Mouse (Mus musculus) layer of hippocampus, adult 11-12 months (tissue): ENCODE measurements around the gene Mkln1.
"Not testable (repeated sequence)": the region's sequence is repeated elsewhere in the genome, so short reads cannot be mapped to it uniquely, and the experiment has no call there.

ENCODE experiments used
- DNase-seq: peaks from one replicate; pipeline ENCODE4 v3.0.0; 2022; ENCODE audit warnings: low spot score

Gene Mkln1

GRCm38 (mm10) chr6:31550876-31551532, 152.5 kb downstream of the Mkln1 start:
- no peak for DNase-seq

DNA sequence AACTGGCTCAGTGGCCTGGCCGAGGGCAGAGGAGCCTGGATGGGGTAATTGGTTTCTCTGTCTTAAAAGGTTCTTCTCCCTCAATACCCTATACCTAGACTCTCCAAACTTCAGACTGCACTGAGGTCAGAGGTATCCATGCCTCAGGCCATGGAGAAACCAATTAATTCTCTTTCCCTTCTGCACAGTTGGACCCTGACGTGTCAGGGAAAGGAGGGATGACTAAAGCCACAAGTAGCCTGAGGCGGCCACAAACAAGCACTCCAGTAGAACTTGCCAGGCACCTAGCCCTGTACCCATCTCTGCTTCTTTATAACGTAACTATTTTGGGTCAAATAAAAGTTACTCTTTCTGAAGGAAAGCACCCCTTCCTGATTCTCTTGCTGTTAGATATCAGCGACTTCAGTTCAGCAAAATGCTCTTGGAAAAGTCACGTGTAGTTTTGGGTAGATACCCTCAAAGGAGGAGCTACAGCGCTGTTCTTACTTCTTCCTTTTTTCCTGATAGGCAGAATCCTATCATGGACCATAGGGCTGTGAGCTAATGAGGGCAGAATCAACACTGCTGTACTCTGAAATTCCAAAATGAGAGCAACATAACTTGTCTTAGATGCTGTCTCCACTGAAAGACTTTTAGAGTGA, 158.0 kb downstream of the Mkln1 start:
- no peak for DNase-seq

- DNase-seq: no peak
Observed at GRCm38 (mm10) chr6:31560138-31560959, 161.8 kb downstream of the Mkln1 start.

- not testable (repeated sequence) for DNase-seq
Observed at GRCm38 (mm10) chr6:31561948-31562347, 163.4 kb downstream of the Mkln1 start.

DNA sequence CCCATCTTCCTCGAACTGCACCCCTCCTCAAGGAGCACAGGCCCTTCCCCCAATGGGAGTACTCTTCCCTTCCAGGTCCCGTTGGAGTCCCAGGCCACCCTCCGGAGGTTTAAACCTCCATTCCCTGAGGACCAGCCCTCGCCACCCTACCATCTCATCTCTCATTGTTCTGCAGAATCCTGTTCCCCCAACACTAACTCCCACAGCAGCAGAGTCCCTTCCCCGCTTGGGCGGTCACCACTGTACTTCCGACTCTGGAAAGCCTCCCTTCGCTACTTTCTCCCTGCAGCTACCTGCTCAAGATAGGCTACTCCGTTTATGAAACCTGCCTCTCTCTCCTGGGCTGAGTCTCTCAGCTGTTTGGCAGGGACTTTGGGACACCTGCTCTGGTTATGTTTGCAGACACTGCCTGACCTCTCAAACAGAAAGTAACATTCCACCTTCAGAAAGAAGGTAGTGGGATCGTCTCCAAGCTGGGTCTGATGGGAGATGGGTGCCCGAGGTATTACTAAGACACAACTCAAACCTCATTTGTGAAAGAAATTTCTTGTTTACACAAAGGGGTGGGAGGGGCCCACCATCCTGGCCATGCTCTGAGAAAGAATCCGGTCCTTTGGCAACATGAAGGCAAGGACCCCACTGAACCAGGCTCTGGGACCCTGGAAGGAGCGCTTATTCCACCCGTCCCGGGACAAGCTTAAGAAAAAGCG, 164.0 kb downstream of the Mkln1 start:
- no peak for DNase-seq

DNA sequence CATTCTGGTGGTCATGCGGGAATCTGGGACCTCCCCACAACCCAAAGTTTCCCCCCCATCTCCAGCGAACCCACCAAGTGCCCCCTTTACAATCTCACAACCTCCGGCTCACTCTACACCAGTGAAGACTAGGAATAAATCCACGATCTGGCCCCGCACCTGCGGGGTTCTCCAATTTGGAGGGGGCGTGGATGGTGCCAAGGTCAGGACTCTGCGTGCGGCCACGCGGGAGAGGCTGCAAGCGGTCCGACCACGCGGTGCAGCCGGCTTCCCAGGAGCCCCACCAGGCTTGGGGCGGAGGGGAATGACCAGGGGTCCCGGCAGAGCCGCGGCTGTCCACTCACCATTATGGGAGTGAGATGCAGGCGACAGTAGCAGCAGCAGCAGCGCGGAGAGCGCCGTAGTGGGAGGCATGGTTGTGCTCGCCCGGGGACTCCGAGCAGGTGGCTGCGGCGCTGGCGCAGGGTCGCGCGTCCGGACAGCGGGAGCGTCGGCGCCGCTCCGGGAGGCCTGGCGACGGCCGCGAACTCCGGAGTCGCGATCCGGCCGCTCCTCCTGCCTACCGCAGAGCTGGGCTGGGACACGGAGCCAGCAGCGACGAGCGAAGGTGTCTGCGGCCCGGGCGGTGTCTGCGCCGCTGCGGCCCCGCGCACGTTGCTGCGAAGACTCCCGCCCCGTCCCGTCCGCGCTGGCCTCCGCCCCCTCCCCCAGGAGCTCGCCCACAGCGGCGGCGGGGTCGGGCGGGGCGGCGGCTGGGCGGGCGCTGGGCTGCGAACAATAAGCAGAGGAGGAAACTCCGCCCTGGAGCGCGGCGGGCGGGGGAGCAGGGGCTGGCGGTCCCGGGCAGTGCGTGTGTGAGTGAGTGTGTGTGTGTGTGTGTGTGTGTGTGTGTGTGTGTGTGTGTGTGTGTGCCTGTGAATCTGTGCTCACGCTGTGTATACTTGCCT, 165.0 kb downstream of the Mkln1 start, which contains the start of gene Podxl:
Gene Podxl (minus strand): TSS at position 747 of the 947 bp plus-strand sequence.
- peak; percentile 46 for DNase-seq

DNA sequence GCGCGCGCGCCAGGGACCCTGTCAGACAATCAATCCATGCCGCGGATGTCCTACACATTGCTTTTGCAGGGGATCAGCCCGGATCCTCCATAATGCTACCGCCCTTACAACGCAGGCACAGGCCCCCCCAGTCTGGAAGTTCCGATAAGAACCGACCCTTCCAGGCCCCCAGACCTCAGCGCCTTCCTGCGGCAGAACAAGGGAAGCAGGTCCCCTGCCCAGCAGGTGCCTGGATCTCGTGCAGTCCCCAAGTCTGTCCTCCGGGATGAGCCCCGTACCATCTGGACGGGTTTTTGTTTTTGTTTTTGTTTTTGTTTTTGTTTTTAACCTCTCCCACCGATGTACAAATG, 165.6 kb downstream of the Mkln1 start:
- DNase-seq: no peak

GRCm38 (mm10) chr6:31564901-31565391, 166.4 kb downstream of the Mkln1 start:
- DNase-seq: no peak
